Mouse (Mus musculus): ENCODE data around the gene Slc34a1. TPM values are rescaled to one million over a fixed set of nuclear protein-coding genes. Genes with fewer than 3 reads are reported as not detected.

The Slc34a1 gene
- polyA plus RNA-seq, 1 experiment from 2014 or later: not detected

- H3K27ac ChIP-seq: no peak overlapping the region
- no peaks in the 10 kb centered on the region for H3K36me3 ChIP-seq
- H3K9me3 ChIP-seq (replicated peaks): no peaks in the 10 kb centered on the region
- peaks cover 7% of the 10 kb centered on the region; the same call in 1 of the 2 replicates for H3K4me1 ChIP-seq (replicated peaks)
- H3K9ac ChIP-seq: no peak overlapping the region
- no peak overlapping the region for H3K4me3 ChIP-seq
- H3K4me2 ChIP-seq: peak overlapping the region; percentile 32; the same call in 1 of the 2 replicates
- no peak for ATAC-seq (replicated peaks; ENCODE audit: insufficient number of reproducible peaks, insufficient read depth, low FRiP score, low read depth)
- H3K27me3 ChIP-seq: peaks cover 85% of the 10 kb centered on the region
- 56% methylated on average over 13 of the region's 13 CpGs for WGBS
These were observed 7.9 kb downstream of the Slc34a1 start for GRCm38 (mm10) chr13:55405783-55406390.

GRCm38 (mm10) chr13:55407341-55407740 is 9.4 kb downstream of the Slc34a1 start:
- H3K27ac ChIP-seq: no peak overlapping the region
- no peak overlapping the region for H3K4me3 ChIP-seq
- no peak for ATAC-seq (replicated peaks; ENCODE audit: insufficient number of reproducible peaks, insufficient read depth, low FRiP score, low read depth)
- H3K9me3 ChIP-seq (replicated peaks): no peaks in the 10 kb centered on the region
- no peak overlapping the region for H3K4me2 ChIP-seq
- H3K9ac ChIP-seq: no peak overlapping the region
- H3K4me1 ChIP-seq (replicated peaks): peaks cover 7% of the 10 kb centered on the region; the same call in 1 of the 2 replicates
- H3K36me3 ChIP-seq: no peaks in the 10 kb centered on the region
- WGBS: 71% methylated on average over 4 of the region's 4 CpGs
- H3K27me3 ChIP-seq: peaks cover 81% of the 10 kb centered on the region

GRCm38 (mm10) chr13:55408546-55409120 is 10.6 kb downstream of the Slc34a1 start:
- no peak overlapping the region for H3K4me3 ChIP-seq
- WGBS: 79% methylated on average over 19 of the region's 19 CpGs
- peaks cover 7% of the 10 kb centered on the region; the same call in 1 of the 2 replicates for H3K4me1 ChIP-seq (replicated peaks)
- no peaks in the 10 kb centered on the region for H3K36me3 ChIP-seq
- H3K9ac ChIP-seq: no peak overlapping the region
- ATAC-seq (replicated peaks; ENCODE audit: insufficient number of reproducible peaks, insufficient read depth, low FRiP score, low read depth): no peak
- H3K27ac ChIP-seq: no peak overlapping the region
- H3K9me3 ChIP-seq (replicated peaks): no peaks in the 10 kb centered on the region
- no peak overlapping the region for H3K4me2 ChIP-seq
- peaks cover 82% of the 10 kb centered on the region for H3K27me3 ChIP-seq

- peaks cover 8% of the 10 kb centered on the region for H3K4me1 ChIP-seq (replicated peaks)
- no peak for ATAC-seq (replicated peaks; ENCODE audit: insufficient number of reproducible peaks, insufficient read depth, low FRiP score, low read depth)
- no peak overlapping the region for H3K4me3 ChIP-seq
- H3K9ac ChIP-seq: no peak overlapping the region
- no peak overlapping the region for H3K27ac ChIP-seq
- no peaks in the 10 kb centered on the region for H3K36me3 ChIP-seq
- no peak overlapping the region for H3K4me2 ChIP-seq
- 72% methylated on average over 7 of the region's 7 CpGs for WGBS
- no peaks in the 10 kb centered on the region for H3K9me3 ChIP-seq (replicated peaks)
- peaks cover 75% of the 10 kb centered on the region for H3K27me3 ChIP-seq
These were observed 13.8 kb downstream of the Slc34a1 start for GRCm38 (mm10) chr13:55411826-55412225.

GRCm38 (mm10) chr13:55412643-55413307 is 14.8 kb downstream of the Slc34a1 start:
- Histone ChIP-seq H3K4me1 (replicated peaks) (peaks cover 8% of the 10 kb centered on the region), H3K9ac (no peak overlapping the region), H3K27me3 (peaks cover 75% of the 10 kb centered on the region), H3K27ac (no peak overlapping the region), H3K36me3 (no peaks in the 10 kb centered on the region), H3K4me3 (no peak overlapping the region), H3K4me2 (no peak overlapping the region), H3K9me3 (replicated peaks) (no peaks in the 10 kb centered on the region)
- ATAC-seq (replicated peaks; ENCODE audit: insufficient number of reproducible peaks, insufficient read depth, low FRiP score, low read depth): no peak
- 75% methylated on average over 13 of the region's 13 CpGs for WGBS

GRCm38 (mm10) chr13:55413333-55413732 is 15.3 kb downstream of the Slc34a1 start:
- Histone ChIP-seq H3K4me1 (replicated peaks) (peaks cover 10% of the 10 kb centered on the region), H3K27me3 (peaks cover 74% of the 10 kb centered on the region), H3K36me3 (no peaks in the 10 kb centered on the region), H3K27ac (no peak overlapping the region), H3K9me3 (replicated peaks) (no peaks in the 10 kb centered on the region), H3K4me3 (no peak overlapping the region), H3K4me2 (no peak overlapping the region), H3K9ac (no peak overlapping the region)
- no peak for ATAC-seq (replicated peaks; ENCODE audit: insufficient number of reproducible peaks, insufficient read depth, low FRiP score, low read depth)
- 67% methylated on average over 12 of the region's 12 CpGs for WGBS

GRCm38 (mm10) chr13:55414743-55415380 is 16.9 kb downstream of the Slc34a1 start, which contains the start of gene Pfn3:
Gene Pfn3 (minus strand): TSS chr13:55415232.
- WGBS: 9% methylated on average over 41 of the region's 41 CpGs
- H3K9me3 ChIP-seq (replicated peaks): no peaks in the 10 kb centered on the region
- peak within 1 kb of the TSS; percentile 37 for H3K4me3 ChIP-seq
- peak within 1 kb of the TSS; percentile 31; the same call in 1 of the 2 replicates for H3K9ac ChIP-seq
- ATAC-seq (replicated peaks; ENCODE audit: insufficient number of reproducible peaks, insufficient read depth, low FRiP score, low read depth): 0 out of 2 replicates have a peak, but pooled peaks have one; percentile 36
- H3K27ac ChIP-seq: no peak within 1 kb of the TSS
- peaks cover 10% of the 10 kb centered on the region for H3K4me1 ChIP-seq (replicated peaks)
- peak within 1 kb of the TSS; percentile 58 for H3K4me2 ChIP-seq
- H3K36me3 ChIP-seq: no peaks in the 10 kb centered on the region
- peaks cover 74% of the 10 kb centered on the region for H3K27me3 ChIP-seq

- no peak overlapping the region for H3K27ac ChIP-seq
- WGBS: 13% methylated on average over 12 of the region's 12 CpGs
- no peaks in the 10 kb centered on the region for H3K9me3 ChIP-seq (replicated peaks)
- ATAC-seq (replicated peaks; ENCODE audit: insufficient number of reproducible peaks, insufficient read depth, low FRiP score, low read depth): 0 out of 2 replicates have a peak, but pooled peaks have one; percentile 54
- H3K9ac ChIP-seq: no peak overlapping the region
- H3K36me3 ChIP-seq: no peaks in the 10 kb centered on the region
- peaks cover 25% of the 10 kb centered on the region for H3K4me1 ChIP-seq (replicated peaks)
- H3K4me3 ChIP-seq: no peak overlapping the region
- no peak overlapping the region for H3K4me2 ChIP-seq
- H3K27me3 ChIP-seq: peaks cover 81% of the 10 kb centered on the region
These were observed 20.0 kb downstream of the Slc34a1 start for GRCm38 (mm10) chr13:55418004-55418403.

GRCm38 (mm10) chr13:55419142-55419541 is 21.2 kb downstream of the Slc34a1 start:
- Histone ChIP-seq H3K9ac (no peak overlapping the region), H3K9me3 (replicated peaks) (no peaks in the 10 kb centered on the region), H3K4me1 (replicated peaks) (peaks cover 25% of the 10 kb centered on the region), H3K27me3 (peaks cover 69% of the 10 kb centered on the region), H3K36me3 (no peaks in the 10 kb centered on the region), H3K4me2 (no peak overlapping the region), H3K27ac (no peak overlapping the region), H3K4me3 (no peak overlapping the region)
- no peak for ATAC-seq (replicated peaks; ENCODE audit: insufficient number of reproducible peaks, insufficient read depth, low FRiP score, low read depth)
- 71% methylated on average over 5 of the region's 5 CpGs for WGBS

- ATAC-seq (replicated peaks; ENCODE audit: insufficient number of reproducible peaks, insufficient read depth, low FRiP score, low read depth): no peak
- 22% methylated on average over 51 of the region's 51 CpGs for WGBS
These were observed 22.3 kb downstream of the Slc34a1 start for GRCm38 (mm10) chr13:55420018-55420932.

More at GRCm38 (mm10) chr13:55420018-55420932, 22.3 kb downstream of the Slc34a1 start:
- peaks cover 61% of the 10 kb centered on the region for H3K27me3 ChIP-seq
- no peak overlapping the region for H3K9ac ChIP-seq
- no peak overlapping the region for H3K27ac ChIP-seq
- no peak overlapping the region; the same call in 1 of the 2 replicates for H3K4me3 ChIP-seq
- peaks cover 18% of the 10 kb centered on the region for H3K4me1 ChIP-seq (replicated peaks)
- no peaks in the 10 kb centered on the region for H3K36me3 ChIP-seq
- H3K9me3 ChIP-seq (replicated peaks): no peaks in the 10 kb centered on the region
- peak overlapping the region; percentile 50 for H3K4me2 ChIP-seq

Measured in heart, embryonic 15.5 days (tissue).